Mouse (Mus musculus): ENCODE data around the gene Abhd6.

Abhd6 gene

GRCm38 (mm10) chr14:8002432-8003092 is at the start of gene Abhd6:
Gene Abhd6, plus strand, starts transcription at chr14:8002902.
- DNase-seq (ENCODE audit: extremely low spot score): peak; percentile 88

DNA sequence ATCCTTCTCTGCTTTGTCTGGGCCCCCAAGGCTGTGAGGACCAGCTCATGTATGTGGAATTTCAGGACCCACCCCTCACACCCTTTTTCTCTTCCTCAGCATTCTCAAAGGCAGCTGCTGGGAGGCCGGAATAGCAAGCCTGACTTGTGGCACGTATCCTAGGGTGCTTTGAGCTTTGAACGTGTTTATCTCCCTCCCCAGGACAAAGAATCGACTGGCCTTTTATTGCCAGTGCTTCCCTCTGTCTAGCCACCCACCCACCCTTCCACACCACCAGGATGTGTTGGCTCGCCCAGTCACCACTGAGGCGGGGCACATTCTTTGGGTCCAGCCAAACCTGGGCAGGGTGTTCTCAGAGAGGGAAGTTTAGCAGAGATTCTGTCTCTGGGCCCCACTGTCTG is 48.6 kb upstream of the Abhd6 start:
- DNase-seq (ENCODE audit: extremely low spot score): no peak

- no peak for DNase-seq (ENCODE audit: extremely low spot score)
Observed at GRCm38 (mm10) chr14:7956427-7956826, 46.3 kb upstream of the Abhd6 start.

DNA sequence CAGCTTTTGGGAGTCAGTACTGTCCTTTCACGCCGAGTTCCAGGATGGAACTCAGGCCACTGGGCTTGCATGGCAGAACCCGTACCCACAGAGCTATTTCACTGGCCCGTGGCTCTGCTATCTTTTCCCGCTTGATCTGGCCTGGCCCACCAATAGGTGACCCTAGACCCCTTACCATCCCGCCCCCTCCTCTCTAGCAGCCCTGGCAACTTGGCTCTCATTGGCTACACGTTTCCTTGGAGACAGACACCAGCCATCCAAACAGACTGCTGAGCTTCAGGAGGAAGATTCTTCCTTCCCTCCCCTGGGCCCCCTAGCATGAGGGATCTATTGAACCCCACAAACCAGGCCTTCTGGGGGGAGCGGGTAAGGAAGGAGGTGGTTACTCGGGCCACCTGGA is 45.7 kb upstream of the Abhd6 start, which contains the start of gene Gm45521:
TSS of gene Gm45521 (plus strand) at position 240 of the 400 bp plus-strand sequence.
- DNase-seq (ENCODE audit: extremely low spot score): no peak

DNA sequence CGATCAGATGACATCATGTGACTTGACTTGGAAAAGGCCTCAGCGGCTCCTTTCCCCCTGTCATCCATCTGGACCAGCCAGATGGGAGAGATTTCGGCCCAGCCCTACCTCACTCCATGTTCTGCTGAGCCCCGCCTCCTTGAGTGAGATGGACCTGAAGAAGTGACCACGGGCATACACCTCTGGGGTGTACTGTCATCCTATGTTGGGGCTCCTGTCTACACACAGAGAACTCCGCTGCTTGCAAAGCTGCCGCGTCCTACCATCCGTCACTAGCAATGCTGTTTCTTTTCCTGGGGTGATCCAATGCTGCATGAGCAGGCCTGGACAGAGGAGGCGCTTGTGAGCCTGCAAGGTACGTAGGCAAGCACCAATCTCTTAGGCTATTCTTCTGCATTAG is 42.1 kb upstream of the Abhd6 start:
- DNase-seq (ENCODE audit: extremely low spot score): no peak

DNA sequence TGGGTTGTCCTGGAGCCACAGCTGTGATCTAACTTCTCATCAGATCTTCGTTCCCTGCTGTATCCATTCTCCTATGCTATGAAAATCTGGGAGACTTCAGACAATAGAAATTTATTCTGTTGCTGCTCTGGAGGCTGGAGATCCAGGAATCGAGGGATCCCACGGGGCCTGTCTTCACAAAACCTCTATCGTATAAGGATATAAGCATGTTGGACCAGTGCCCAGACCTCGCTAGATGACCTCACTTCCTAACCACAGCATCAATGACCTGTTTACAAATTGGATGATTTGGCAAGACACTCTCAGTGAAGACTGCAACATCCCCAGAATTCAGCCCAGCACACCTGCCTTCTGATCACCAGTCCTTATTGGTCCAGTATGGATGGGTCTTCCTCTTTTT is 41.0 kb upstream of the Abhd6 start:
- no peak for DNase-seq (ENCODE audit: extremely low spot score)

DNA sequence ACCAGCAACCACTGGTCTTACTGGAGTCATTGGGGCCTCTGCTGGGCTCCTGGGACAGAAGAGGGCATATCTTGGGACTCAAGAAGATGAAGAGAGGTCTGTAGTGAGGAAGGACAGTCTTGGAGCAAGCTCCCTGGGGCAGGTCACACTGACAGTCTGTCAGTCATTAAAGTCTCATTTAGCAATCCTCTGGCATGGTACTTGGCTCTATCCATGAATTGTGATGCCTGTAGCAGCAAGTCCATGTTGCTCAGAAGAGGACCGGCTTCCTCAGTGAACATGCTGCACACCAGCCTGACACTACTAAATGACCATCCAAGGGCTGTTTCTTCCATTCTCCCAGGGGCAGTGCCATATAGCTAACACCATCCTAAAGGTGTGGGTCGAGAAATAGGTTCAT is 40.1 kb upstream of the Abhd6 start:
- DNase-seq (ENCODE audit: extremely low spot score): no peak

DNA sequence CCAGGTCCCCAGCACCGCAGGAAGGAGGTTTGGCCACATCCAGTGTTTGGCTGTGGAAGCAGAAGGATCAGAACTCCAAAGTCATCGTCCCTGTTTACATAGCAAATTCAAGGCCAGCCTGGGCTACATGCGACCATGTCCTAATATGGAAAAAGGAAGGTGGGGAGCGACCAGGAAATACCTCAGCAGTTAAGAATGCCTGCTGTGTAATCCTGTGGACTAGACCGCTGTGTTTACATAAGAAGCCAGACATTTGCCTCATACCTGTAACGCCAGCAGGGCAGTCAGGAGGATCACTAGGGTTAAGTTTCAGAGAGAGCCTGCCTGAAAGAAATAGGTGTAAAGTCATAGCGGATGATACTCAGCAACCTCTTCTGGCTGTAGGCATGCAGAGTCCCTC is 39.5 kb upstream of the Abhd6 start:
- DNase-seq (ENCODE audit: extremely low spot score): no peak

GRCm38 (mm10) chr14:7964219-7964889 is 38.3 kb upstream of the Abhd6 start:
- DNase-seq (ENCODE audit: extremely low spot score): peak; percentile 77

DNA sequence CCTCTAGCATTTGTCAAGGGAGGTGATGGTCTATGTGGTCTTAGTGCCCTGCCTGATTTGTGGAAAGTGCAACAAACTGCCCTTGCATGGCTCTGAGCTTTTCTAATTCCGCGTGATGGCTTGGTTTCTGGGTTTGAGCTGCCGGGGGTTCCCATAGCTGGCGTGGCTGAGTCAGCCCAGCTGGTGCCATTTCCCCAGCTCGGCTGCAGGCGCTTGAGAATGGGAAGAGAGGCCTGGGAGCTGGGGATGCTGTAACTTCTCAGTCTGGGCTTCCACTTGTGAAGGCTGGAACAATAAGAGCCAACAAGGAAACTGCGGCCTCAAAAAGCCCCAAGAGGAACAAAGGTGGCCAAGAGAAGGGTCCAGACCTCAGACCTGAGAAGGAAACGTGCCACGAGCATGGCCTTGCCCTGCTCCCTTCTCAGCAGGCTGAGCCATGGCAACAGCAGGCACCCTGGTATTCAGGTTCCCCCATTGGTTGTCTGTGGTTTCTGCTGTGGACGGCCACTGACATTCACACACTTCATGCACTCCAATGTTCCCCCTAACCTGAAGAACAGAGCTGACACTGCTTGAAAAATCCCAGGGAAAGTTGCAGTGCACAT is 30.7 kb upstream of the Abhd6 start:
- no peak for DNase-seq (ENCODE audit: extremely low spot score)

DNA sequence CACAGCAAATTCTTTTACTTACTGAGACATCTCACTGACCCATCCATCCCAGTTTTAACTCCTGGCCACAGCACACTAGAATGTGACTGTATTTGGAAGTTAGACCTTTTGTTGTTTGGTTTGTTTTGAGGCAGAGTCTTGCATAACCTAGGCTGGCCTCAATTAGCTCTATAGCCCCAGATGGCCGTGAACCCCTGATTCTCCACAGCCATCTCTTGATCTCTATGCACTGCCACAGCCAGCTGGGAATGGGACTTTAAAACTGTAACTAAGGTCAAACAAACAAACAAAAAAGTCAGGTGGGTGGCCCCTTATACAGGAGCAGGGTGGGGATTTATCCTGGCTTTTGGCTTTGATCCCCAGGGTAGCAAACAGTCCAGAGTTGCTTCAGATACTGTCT is 28.1 kb upstream of the Abhd6 start:
- DNase-seq (ENCODE audit: extremely low spot score): no peak

- DNase-seq (ENCODE audit: extremely low spot score): no peak
Observed at GRCm38 (mm10) chr14:7975177-7975576, 27.5 kb upstream of the Abhd6 start.

- no peak for DNase-seq (ENCODE audit: extremely low spot score)
Observed at GRCm38 (mm10) chr14:7977471-7977870, 25.2 kb upstream of the Abhd6 start.

DNA sequence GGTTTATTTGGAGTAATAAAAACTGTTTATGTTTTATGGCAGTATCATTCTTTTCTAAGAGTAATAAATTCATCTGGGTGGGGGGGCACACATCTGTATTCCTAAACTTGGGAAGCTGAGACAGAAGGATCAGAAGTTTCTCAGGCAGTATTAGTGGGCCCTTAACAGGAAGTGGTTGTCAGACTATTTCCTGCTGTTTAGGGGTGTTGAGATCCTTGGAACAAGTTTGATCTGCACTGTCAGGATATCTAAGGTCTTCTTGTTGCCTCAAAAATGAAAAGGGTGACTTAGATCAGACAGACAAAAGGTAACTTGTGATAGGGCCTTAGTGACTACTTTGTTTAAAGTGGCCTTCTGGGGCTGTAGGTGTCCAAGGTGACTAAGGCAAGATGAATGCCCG is 24.5 kb upstream of the Abhd6 start:
- no peak for DNase-seq (ENCODE audit: extremely low spot score)

DNA sequence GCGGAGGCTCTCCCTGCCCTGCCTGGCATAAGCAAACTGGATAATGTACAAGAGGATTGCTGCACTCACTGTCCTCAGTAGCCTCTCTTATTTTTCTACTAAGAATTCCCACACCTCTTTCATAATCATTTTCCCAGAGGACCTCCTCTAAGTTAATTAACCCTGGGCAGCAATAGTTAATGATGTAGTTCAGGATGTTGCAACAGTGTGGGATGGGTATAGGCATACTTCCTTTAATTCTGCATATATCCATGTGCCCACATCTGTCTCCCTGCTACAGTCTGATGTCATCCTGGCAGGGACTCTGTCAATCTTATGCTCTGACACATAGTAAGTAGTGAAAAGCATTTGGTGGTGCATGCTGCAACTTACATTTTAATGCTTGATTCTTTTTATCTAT is 21.5 kb upstream of the Abhd6 start:
- DNase-seq (ENCODE audit: extremely low spot score): no peak

- DNase-seq (ENCODE audit: extremely low spot score): no peak
Observed at GRCm38 (mm10) chr14:7986913-7987312, 15.8 kb upstream of the Abhd6 start.

- no peak for DNase-seq (ENCODE audit: extremely low spot score)
Observed at GRCm38 (mm10) chr14:7989371-7989770, 13.3 kb upstream of the Abhd6 start.

DNA sequence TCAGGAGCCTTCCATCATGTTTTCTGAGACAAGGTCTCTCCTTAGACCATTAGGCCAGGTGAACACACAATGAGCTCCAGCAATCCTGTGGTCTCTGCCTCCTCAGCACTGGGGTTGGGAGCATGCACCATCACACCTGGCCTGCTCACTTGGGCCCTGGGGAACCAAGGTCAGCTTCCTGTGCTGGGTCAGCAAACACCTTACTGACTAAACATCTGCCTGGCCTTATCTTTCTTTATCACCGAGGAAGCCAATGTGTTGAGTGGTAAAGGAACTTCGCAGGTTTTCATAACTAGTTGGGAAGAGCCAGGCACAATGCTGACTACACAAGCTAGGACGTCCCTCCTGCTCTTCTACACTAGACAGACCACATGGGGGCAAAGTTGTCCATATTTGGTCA is 12.7 kb upstream of the Abhd6 start:
- DNase-seq (ENCODE audit: extremely low spot score): no peak

GRCm38 (mm10) chr14:7991108-7991776 is 11.5 kb upstream of the Abhd6 start:
- no peak for DNase-seq (ENCODE audit: extremely low spot score)

- no peak for DNase-seq (ENCODE audit: extremely low spot score)
Observed at GRCm38 (mm10) chr14:7992158-7992557, 10.5 kb upstream of the Abhd6 start.

GRCm38 (mm10) chr14:7994271-7994767 is 8.4 kb upstream of the Abhd6 start, which contains the start of gene Dnase1l3:
Gene Dnase1l3, minus strand, starts transcription at chr14:7994573.
- DNase-seq (ENCODE audit: extremely low spot score): no peak

GRCm38 (mm10) chr14:7997255-7997696 is 5.4 kb upstream of the Abhd6 start:
- peak; percentile 89 for DNase-seq (ENCODE audit: extremely low spot score)
